Mouse (Mus musculus) layer of hippocampus, postnatal 36 days (tissue): ENCODE data around the gene Nop53. TPM values are rescaled to one million over a fixed set of nuclear protein-coding genes. Genes with fewer than 3 reads are reported as not detected.

Source experiments
- DNase-seq, 2 experiments: peaks; one replicate each; pipeline ENCODE4 v3.0.0; 2022
- total RNA-seq, 2 experiments: library from RNA; stranded (reverse); gene quantifications; 2 replicates each; pipeline ENCODE4 v1.2.3; 2021

The Nop53 gene
- total RNA-seq = 100 to 1,000 TPM; 112 to 113 TPM

- DNase-seq = peak; percentile 94 to 95
Observed at GRCm38 (mm10) chr7:15945721-15946536, at the start of gene Nop53. Gene Nop53 (minus strand): TSS chr7:15946074.

GRCm38 (mm10) chr7:15993789-15994188, 47.9 kb upstream of the Nop53 start:
- DNase-seq = no peak

GRCm38 (mm10) chr7:15993152-15993551, 47.3 kb upstream of the Nop53 start:
- DNase-seq = no peak

- no peak for DNase-seq
Observed at GRCm38 (mm10) chr7:15991764-15992163, 45.9 kb upstream of the Nop53 start.

GRCm38 (mm10) chr7:15987661-15988356, 41.9 kb upstream of the Nop53 start:
- no peak for DNase-seq

GRCm38 (mm10) chr7:15982729-15983407, 37.0 kb upstream of the Nop53 start:
- no peak for DNase-seq

GRCm38 (mm10) chr7:15981538-15981937, 35.7 kb upstream of the Nop53 start:
- no peak for DNase-seq

- peak; percentile 70 to 73 for DNase-seq
Observed at GRCm38 (mm10) chr7:15980246-15980645, 34.4 kb upstream of the Nop53 start.

GRCm38 (mm10) chr7:15975904-15976303, 30.0 kb upstream of the Nop53 start:
- no peak for DNase-seq

- no peak for DNase-seq
Observed at GRCm38 (mm10) chr7:15975451-15975850, 29.6 kb upstream of the Nop53 start.

GRCm38 (mm10) chr7:15974712-15975111, 28.8 kb upstream of the Nop53 start:
- DNase-seq = peak; percentile 49 to 51

GRCm38 (mm10) chr7:15972247-15972646, 26.4 kb upstream of the Nop53 start:
- no peak for DNase-seq

- no peak for DNase-seq
Observed at GRCm38 (mm10) chr7:15969674-15970073, 23.8 kb upstream of the Nop53 start.

GRCm38 (mm10) chr7:15968322-15968721, 22.4 kb upstream of the Nop53 start:
- no peak for DNase-seq

GRCm38 (mm10) chr7:15967312-15967711, 21.4 kb upstream of the Nop53 start, which contains the start of gene Ehd2:
Gene Ehd2 (minus strand): TSS chr7:15967567.
- peak; percentile 53 to 59 for DNase-seq

GRCm38 (mm10) chr7:15966489-15966888, 20.6 kb upstream of the Nop53 start:
- no peak for DNase-seq

- no peak for DNase-seq
Observed at GRCm38 (mm10) chr7:15963798-15964652, 18.2 kb upstream of the Nop53 start.

- DNase-seq = peak in 1 of 2 experiments; percentile 51
Observed at GRCm38 (mm10) chr7:15962311-15963288, 16.7 kb upstream of the Nop53 start.

- no peak for DNase-seq
Observed at GRCm38 (mm10) chr7:15961798-15962197, 15.9 kb upstream of the Nop53 start.

- DNase-seq = no peak
Observed at GRCm38 (mm10) chr7:15961239-15961638, 15.4 kb upstream of the Nop53 start.

- DNase-seq = no peak
Observed at GRCm38 (mm10) chr7:15960691-15961090, 14.8 kb upstream of the Nop53 start.
